Mouse (Mus musculus): ENCODE data around the gene Minpp1. TPM values are rescaled to one million over a fixed set of nuclear protein-coding genes. Genes with fewer than 3 reads are reported as not detected.

Minpp1 gene
- polyA plus RNA-seq, 1 experiment, result 38.2 TPM

GRCm38 (mm10) chr19:32532737-32533505 is 47.4 kb downstream of the Minpp1 start:
- 69% methylated on average over 7 of the region's 7 CpGs for WGBS
- no peak for DNase-seq
- Histone ChIP-seq H3K4me1 (ENCODE audit: control insufficient read depth, insufficient read depth, low read length) (peaks cover 7% of the 10 kb centered on the region; the same call in 1 of the 2 replicates), H3K27ac (ENCODE audit: insufficient read depth, low read depth, low read length) (no peak overlapping the region), H3K36me3 (ENCODE audit: control insufficient read depth, insufficient read depth, low read length) (no peaks in the 10 kb centered on the region), H3K4me3 (ENCODE audit: insufficient read depth, low read depth, low read length) (no peak overlapping the region), H3K27me3 (replicated peaks; ENCODE audit: control insufficient read depth, insufficient read depth, low read length) (no peaks in the 10 kb centered on the region)
- TF ChIP-seq POLR2A (IDR thresholded peaks at IDR 0.05; ENCODE audit: low read depth, low read length) (no peak), CTCF (conservative IDR thresholded peaks at IDR 0.05; ENCODE audit: insufficient read depth, insufficient read length, low read depth, low read length) (no peak)

- Histone ChIP-seq H3K4me1 (ENCODE audit: control insufficient read depth, insufficient read depth, low read length) (peaks cover 7% of the 10 kb centered on the region; the same call in 1 of the 2 replicates), H3K27me3 (replicated peaks; ENCODE audit: control insufficient read depth, insufficient read depth, low read length) (no peaks in the 10 kb centered on the region), H3K4me3 (ENCODE audit: insufficient read depth, low read depth, low read length) (no peak overlapping the region), H3K36me3 (ENCODE audit: control insufficient read depth, insufficient read depth, low read length) (no peaks in the 10 kb centered on the region), H3K27ac (ENCODE audit: insufficient read depth, low read depth, low read length) (no peak overlapping the region)
- TF ChIP-seq POLR2A (IDR thresholded peaks at IDR 0.05; ENCODE audit: low read depth, low read length) (no peak), CTCF (conservative IDR thresholded peaks at IDR 0.05; ENCODE audit: insufficient read depth, insufficient read length, low read depth, low read length) (no peak)
- DNase-seq, result no peak
These were observed 49.3 kb downstream of the Minpp1 start for GRCm38 (mm10) chr19:32534887-32535286.

- Histone ChIP-seq H3K4me1 (ENCODE audit: control insufficient read depth, insufficient read depth, low read length) (no peaks in the 10 kb centered on the region; the same call in 1 of the 2 replicates), H3K4me3 (ENCODE audit: insufficient read depth, low read depth, low read length) (no peak overlapping the region), H3K27me3 (replicated peaks; ENCODE audit: control insufficient read depth, insufficient read depth, low read length) (no peaks in the 10 kb centered on the region), H3K36me3 (ENCODE audit: control insufficient read depth, insufficient read depth, low read length) (no peaks in the 10 kb centered on the region), H3K27ac (ENCODE audit: insufficient read depth, low read depth, low read length) (no peak overlapping the region)
- WGBS, result 75% methylated on average over 9 of the region's 9 CpGs
- TF ChIP-seq CTCF (conservative IDR thresholded peaks at IDR 0.05; ENCODE audit: insufficient read depth, insufficient read length, low read depth, low read length) (no peak), POLR2A (IDR thresholded peaks at IDR 0.05; ENCODE audit: low read depth, low read length) (no peak)
- no peak for DNase-seq
These were observed 57.4 kb downstream of the Minpp1 start for GRCm38 (mm10) chr19:32542784-32543490.

GRCm38 (mm10) chr19:32547396-32547795 is 61.8 kb downstream of the Minpp1 start:
- H3K27me3 ChIP-seq (replicated peaks; ENCODE audit: control insufficient read depth, insufficient read depth, low read length), result no peaks in the 10 kb centered on the region
- peaks cover 9% of the 10 kb centered on the region; the same call in 1 of the 2 replicates for H3K4me1 ChIP-seq (ENCODE audit: control insufficient read depth, insufficient read depth, low read length)
- 33% methylated on average over 3 of the region's 3 CpGs for WGBS
- H3K36me3 ChIP-seq (ENCODE audit: control insufficient read depth, insufficient read depth, low read length), result no peaks in the 10 kb centered on the region
- DNase-seq, result peak; percentile 69
- TF ChIP-seq CTCF (conservative IDR thresholded peaks at IDR 0.05; ENCODE audit: insufficient read depth, insufficient read length, low read depth, low read length), result no peak
- TF ChIP-seq POLR2A (IDR thresholded peaks at IDR 0.05; ENCODE audit: low read depth, low read length), result no peak
- H3K4me3 ChIP-seq (ENCODE audit: insufficient read depth, low read depth, low read length), result no peak overlapping the region
- H3K27ac ChIP-seq (ENCODE audit: insufficient read depth, low read depth, low read length), result no peak overlapping the region

GRCm38 (mm10) chr19:32548202-32548601 is 62.6 kb downstream of the Minpp1 start:
- no peak for DNase-seq
- no peaks in the 10 kb centered on the region for H3K36me3 ChIP-seq (ENCODE audit: control insufficient read depth, insufficient read depth, low read length)
- no peaks in the 10 kb centered on the region for H3K27me3 ChIP-seq (replicated peaks; ENCODE audit: control insufficient read depth, insufficient read depth, low read length)
- peaks cover 9% of the 10 kb centered on the region; the same call in 1 of the 2 replicates for H3K4me1 ChIP-seq (ENCODE audit: control insufficient read depth, insufficient read depth, low read length)
- WGBS, result 89% methylated on average over 15 of the region's 15 CpGs
- TF ChIP-seq POLR2A (IDR thresholded peaks at IDR 0.05; ENCODE audit: low read depth, low read length) (no peak), CTCF (conservative IDR thresholded peaks at IDR 0.05; ENCODE audit: insufficient read depth, insufficient read length, low read depth, low read length) (no peak)
- H3K4me3 ChIP-seq (ENCODE audit: insufficient read depth, low read depth, low read length), result no peak overlapping the region
- H3K27ac ChIP-seq (ENCODE audit: insufficient read depth, low read depth, low read length), result no peak overlapping the region

GRCm38 (mm10) chr19:32550446-32550845 is 64.9 kb downstream of the Minpp1 start:
- peaks cover 9% of the 10 kb centered on the region; the same call in 1 of the 2 replicates for H3K4me1 ChIP-seq (ENCODE audit: control insufficient read depth, insufficient read depth, low read length)
- H3K4me3 ChIP-seq (ENCODE audit: insufficient read depth, low read depth, low read length), result no peak overlapping the region
- no peaks in the 10 kb centered on the region for H3K36me3 ChIP-seq (ENCODE audit: control insufficient read depth, insufficient read depth, low read length)
- WGBS, result 39% methylated on average over 5 of the region's 5 CpGs
- DNase-seq, result peak; percentile 25
- no peak for TF ChIP-seq CTCF (conservative IDR thresholded peaks at IDR 0.05; ENCODE audit: insufficient read depth, insufficient read length, low read depth, low read length)
- no peak for TF ChIP-seq POLR2A (IDR thresholded peaks at IDR 0.05; ENCODE audit: low read depth, low read length)
- H3K27me3 ChIP-seq (replicated peaks; ENCODE audit: control insufficient read depth, insufficient read depth, low read length), result no peaks in the 10 kb centered on the region
- no peak overlapping the region for H3K27ac ChIP-seq (ENCODE audit: insufficient read depth, low read depth, low read length)

GRCm38 (mm10) chr19:32551442-32551841 is 65.9 kb downstream of the Minpp1 start:
- TF ChIP-seq CTCF (conservative IDR thresholded peaks at IDR 0.05; ENCODE audit: insufficient read depth, insufficient read length, low read depth, low read length), result no peak
- no peak for TF ChIP-seq POLR2A (IDR thresholded peaks at IDR 0.05; ENCODE audit: low read depth, low read length)
- peak; percentile 23 for DNase-seq
- Histone ChIP-seq H3K4me1 (ENCODE audit: control insufficient read depth, insufficient read depth, low read length) (peaks cover 9% of the 10 kb centered on the region; the same call in 1 of the 2 replicates), H3K4me3 (ENCODE audit: insufficient read depth, low read depth, low read length) (no peak overlapping the region), H3K27me3 (replicated peaks; ENCODE audit: control insufficient read depth, insufficient read depth, low read length) (no peaks in the 10 kb centered on the region), H3K27ac (ENCODE audit: insufficient read depth, low read depth, low read length) (no peak overlapping the region), H3K36me3 (ENCODE audit: control insufficient read depth, insufficient read depth, low read length) (no peaks in the 10 kb centered on the region)
- WGBS, result 52% methylated on average over 3 of the region's 3 CpGs
